Mouse (Mus musculus) left cerebral cortex, postnatal 36 days (tissue): ENCODE data around the gene Snx22. TPM values are rescaled to one million over a fixed set of nuclear protein-coding genes. Genes with fewer than 3 reads are reported as not detected.

Experiments
- DNase-seq, 2 experiments: peaks; one replicate each; pipeline ENCODE4 v3.0.0; 2021 to 2022; ENCODE audit warnings: low spot score in 2 of 2, mixed read lengths in 1 of 2
- intact Hi-C: fragments of 180-260 bp; cut with DNase I; formaldehyde crosslinking; loops from one replicate; pipeline ENCODE4 v1.15.1; 2025
- total RNA-seq, 2 experiments: library from RNA; stranded (reverse); gene quantifications; 2 replicates each; pipeline ENCODE4 v1.2.3; 2021

Gene Snx22
- total RNA-seq, 2 experiments from 2014 or later: 3.3 to 4.1 TPM

GRCm38 (mm10) chr9:66078072-66078471 is 8.6 kb upstream of the Snx22 start:
- intact Hi-C loops: no loop called here

DNA sequence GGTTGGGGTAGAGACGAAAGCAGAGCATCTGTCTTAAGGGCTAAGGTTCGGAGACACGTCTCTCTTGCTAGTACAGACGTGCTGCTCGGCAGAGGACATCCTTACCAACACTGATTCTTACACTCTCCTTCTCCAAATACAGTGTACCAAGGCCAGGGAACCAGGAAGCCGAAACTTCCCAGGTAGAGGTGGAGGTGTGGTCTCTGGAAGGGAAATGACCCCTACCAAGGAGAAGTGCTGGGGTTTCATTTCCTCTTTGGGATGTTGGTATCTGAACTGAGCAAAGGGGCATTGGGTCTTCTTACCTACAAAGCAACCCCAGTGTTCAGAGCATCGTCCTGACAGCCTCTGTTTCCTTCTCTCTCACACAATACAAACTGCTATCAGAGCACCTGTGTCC is 3.2 kb upstream of the Snx22 start:
- intact Hi-C loops: no loop called here
- no peak for DNase-seq

More at GRCm38 (mm10) chr9:66078072-66078471, 8.6 kb upstream of the Snx22 start:
- DNase-seq: no peak

GRCm38 (mm10) chr9:66070151-66070550 is 632 bp upstream of the Snx22 start:
- no peak for DNase-seq
- intact Hi-C loops: no loop called here

- peak in 1 of 2 experiments; percentile 25 for DNase-seq
- intact Hi-C loops: no loop called here
Measured at GRCm38 (mm10) chr9:66068971-66069391, 538 bp downstream of the Snx22 start.

GRCm38 (mm10) chr9:66068056-66068455 is 1.5 kb downstream of the Snx22 start:
- intact Hi-C loops: no loop called here
- DNase-seq: no peak

GRCm38 (mm10) chr9:66067542-66067941 is 2.0 kb downstream of the Snx22 start:
- DNase-seq: no peak
- intact Hi-C loops: no loop called here

GRCm38 (mm10) chr9:66066791-66067190 is 2.7 kb downstream of the Snx22 start:
- intact Hi-C loops: no loop called here
- DNase-seq: no peak

GRCm38 (mm10) chr9:66064316-66064715 is 5.2 kb downstream of the Snx22 start:
- intact Hi-C loops: no loop called here
- DNase-seq: no peak

- intact Hi-C loops: no loop called here
- DNase-seq: no peak
Measured at GRCm38 (mm10) chr9:66063446-66063845, 6.1 kb downstream of the Snx22 start.

DNA sequence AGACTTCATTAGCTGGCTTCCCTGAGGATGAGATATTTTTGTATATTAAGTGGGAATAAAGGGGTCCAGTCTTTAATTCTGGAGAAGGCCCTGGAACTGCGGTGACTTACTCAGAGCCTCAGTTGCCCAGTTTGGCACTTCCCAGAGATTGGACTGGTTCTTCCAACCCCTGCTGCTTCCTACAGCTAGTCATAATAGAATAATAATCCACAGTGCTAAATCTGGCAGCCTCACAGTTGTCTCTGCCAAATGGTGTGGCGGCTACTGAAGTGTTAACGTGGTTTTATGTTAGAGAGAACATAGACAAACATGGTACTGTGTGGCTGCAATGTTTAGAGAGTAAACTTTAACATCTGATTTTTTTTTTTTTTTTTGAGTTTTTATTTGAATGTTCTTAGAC is 7.9 kb downstream of the Snx22 start:
- DNase-seq: no peak
- intact Hi-C loops: loop anchor here (2.0 kb wide), 1 partner anchor 63 kb away; no protein-coding TSS in a partner anchor

DNA sequence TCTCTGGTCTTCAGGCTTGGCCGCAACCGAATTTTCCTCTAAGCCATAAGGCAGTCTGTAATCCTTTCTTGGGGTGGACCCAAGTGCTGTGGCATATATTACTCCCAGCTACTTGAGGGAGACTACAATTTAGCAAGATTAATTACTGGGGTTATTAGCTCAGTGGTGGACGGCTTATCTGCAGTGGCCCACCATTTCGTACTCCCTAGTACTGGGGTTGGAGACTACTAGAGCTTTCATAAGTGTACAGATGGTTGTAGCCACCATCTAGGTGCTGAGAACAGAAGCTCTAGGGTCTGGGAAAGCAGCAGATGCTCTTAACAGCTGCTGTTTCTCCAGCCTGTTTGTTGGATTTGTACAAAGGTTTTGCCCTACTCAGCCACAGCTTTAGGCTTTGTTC is 8.5 kb downstream of the Snx22 start:
- DNase-seq: no peak
- intact Hi-C loops: loop anchor here (2.0 kb wide), 1 partner anchor 64 kb away; no protein-coding TSS in a partner anchor

DNA sequence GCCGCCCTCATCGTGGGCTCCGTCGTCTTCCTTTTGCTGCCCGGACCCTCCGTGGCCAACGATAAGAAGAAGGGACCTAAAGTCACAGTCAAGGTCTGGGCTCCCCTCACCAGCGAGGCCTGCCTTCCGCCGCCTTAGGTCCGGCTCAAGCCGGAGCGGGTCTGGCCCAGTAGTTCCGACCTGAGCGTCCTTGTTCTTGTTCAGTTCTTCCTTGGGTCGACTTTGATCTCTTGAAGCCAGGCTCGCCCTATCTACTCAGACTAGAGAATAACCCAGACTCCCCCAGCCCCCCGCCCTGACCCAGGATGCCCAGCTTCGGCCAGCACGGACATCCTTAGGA is 9.2 kb downstream of the Snx22 start:
- DNase-seq: no peak
- intact Hi-C loops: loop anchor here (2.0 kb wide), 1 partner anchor 65 kb away; no protein-coding TSS in a partner anchor

GRCm38 (mm10) chr9:66059583-66060307 is 9.8 kb downstream of the Snx22 start, which contains the start of gene Ppib:
TSS of gene Ppib (plus strand) at chr9:66060222.
- intact Hi-C loops: loop anchor here (2.0 kb wide), 1 partner anchor 65 kb away; no protein-coding TSS in a partner anchor

GRCm38 (mm10) chr9:66053620-66054019 is 15.9 kb downstream of the Snx22 start:
- no peak for DNase-seq
- intact Hi-C loops: no loop called here

More at GRCm38 (mm10) chr9:66059583-66060307, 9.8 kb downstream of the Snx22 start, which contains the start of gene Ppib:
- peak; percentile 97 to 99 for DNase-seq

- intact Hi-C loops: no loop called here
- no peak for DNase-seq
Measured at GRCm38 (mm10) chr9:66052731-66053130, 16.8 kb downstream of the Snx22 start.

DNA sequence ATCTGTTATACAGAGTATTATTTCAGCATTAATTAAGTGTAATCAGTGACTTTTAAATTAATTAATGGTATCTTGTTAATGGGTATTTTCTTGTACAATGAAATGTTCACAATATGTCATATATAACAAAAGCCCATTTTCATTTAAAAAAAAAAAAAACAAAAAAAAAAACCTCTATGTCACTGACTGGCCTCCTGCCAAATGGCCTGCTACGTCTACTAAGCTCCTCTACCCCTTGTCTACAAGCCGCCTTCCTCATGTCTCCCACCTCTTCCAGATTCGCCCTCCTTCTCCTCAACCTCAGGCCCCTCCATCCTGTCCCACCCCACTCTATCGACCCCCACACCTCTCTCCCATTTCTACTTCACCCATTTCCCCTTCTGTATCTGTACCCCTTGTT is 18.0 kb downstream of the Snx22 start:
- intact Hi-C loops: no loop called here
- no peak for DNase-seq

DNA sequence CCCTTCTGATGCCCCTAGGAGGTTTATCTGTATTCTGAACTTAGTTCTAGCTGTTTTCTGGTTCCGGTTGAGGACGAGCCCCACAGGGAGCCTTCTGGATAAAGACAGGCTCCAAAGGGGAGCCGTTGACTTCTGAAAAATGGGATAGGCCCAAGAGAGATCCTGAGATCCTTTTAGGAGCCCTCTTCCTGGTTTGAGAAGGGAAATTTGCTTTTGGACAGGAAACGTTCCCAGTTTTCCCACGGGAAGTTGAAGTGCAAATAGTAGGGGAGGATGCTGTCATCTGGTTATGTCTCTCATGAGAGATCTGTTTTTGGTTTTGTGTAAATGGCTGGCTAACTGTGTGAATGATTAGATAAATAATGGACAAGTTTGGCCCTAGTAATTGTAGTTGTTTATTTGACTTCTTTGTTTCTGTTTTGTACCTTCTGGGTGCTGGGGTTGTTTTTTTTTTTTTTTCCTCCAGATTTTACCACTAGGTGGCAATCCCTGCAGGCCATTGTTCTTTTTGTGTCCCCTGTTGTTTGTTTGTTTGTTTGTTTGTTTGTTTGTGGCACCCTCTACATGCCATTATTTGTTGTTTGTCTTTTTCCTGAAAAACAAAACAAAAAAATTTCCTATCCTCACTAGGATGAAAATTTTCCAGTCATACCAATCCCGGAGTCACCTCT is 19.5 kb downstream of the Snx22 start:
- intact Hi-C loops: no loop called here
- no peak for DNase-seq

DNA sequence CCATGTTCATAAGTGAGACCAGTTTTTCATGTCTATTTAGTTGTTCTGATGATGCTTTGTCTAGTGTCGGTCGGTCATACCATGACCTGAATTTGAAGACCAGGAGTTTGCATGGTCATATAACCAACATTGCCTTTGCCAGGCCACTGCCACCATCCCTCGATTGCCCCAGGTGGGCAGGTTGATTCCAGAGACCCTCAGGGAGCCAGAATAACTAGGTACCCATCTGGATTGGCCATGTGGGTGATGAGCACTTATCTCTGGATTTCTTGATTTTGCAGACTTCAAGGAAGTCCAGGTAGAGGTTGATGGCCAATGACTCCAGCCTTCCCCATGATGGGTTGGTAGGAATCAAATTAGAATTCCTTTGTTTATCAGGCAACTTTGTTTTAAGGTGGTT is 26.3 kb downstream of the Snx22 start:
- intact Hi-C loops: no loop called here
- DNase-seq: no peak

DNA sequence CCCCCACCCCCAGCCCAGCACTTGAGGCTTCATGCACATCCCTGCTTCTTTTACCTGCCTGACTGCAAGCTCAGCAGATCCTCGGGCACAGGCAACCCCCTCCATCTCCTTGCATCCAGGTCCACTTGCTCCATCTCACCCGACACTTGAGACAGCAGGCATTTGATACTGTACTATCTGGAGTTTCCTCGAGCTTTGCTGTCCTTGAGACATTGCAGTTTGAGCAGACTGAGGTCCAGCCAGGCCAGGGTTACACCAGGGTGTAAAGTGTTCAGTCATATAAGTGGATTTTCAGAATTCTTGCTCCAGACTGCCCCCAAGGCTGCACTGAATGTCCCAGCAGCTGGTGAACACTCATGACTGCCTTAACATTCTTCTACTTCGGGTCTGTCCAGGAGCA is 27.2 kb downstream of the Snx22 start:
- intact Hi-C loops: no loop called here
- DNase-seq: no peak

DNA sequence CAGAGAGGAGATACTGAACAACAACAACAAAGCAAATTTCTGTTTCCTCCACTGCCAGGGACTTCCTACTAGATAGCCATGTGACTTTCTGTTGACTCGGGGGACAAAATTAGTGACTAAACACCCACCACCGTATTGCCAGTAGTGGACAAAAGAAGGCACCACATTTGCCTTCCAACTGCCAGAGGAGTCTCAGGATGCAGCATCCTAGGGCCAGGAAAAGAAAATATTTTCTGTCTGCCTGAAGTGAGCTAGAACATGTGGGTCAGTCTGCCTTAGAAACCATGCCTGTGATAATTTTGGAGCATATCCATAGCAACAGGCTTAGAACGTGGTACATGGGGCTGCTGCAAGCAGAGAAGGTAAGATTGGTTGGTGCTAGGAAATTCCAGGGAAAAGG is 28.7 kb downstream of the Snx22 start:
- intact Hi-C loops: no loop called here

GRCm38 (mm10) chr9:66039290-66039689 is 30.2 kb downstream of the Snx22 start:
- DNase-seq: peak; percentile 40 to 47
- intact Hi-C loops: no loop called here

More for the DNA sequence above, 28.7 kb downstream of the Snx22 start:
- DNase-seq: peak in 1 of 2 experiments; percentile 23
